Mouse (Mus musculus): ENCODE data around the gene Eno3. TPM values are rescaled to one million over a fixed set of nuclear protein-coding genes. Genes with fewer than 3 reads are reported as not detected.

The Eno3 gene
- total RNA-seq, 2 experiments from 2014 or later = 7.0 to 9.0 TPM

DNA sequence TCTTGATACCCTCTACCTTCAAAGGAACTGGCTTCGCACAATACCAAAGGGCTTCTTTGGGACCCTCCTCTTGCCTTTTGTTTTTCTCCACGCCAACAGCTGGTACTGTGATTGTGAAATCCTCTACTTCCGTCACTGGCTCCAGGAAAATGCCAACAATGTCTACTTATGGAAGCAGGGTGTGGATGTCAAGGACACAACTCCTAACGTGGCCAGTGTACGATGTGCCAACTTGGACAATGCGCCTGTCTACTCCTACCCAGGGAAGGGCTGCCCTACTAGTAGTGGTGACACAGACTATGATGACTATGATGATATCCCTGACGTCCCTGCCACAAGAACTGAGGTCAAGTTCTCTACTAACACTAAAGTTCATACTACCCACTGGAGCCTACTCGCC is 17.0 kb upstream of the Eno3 start:
- DNase-seq (ENCODE audit: low spot score in 2 of 2) = no peak
- intact Hi-C loops (cut with DNase I) = loop anchor here (10.0 kb wide), 1 partner anchor 405 kb away; the partner anchor contains the start of genes 0610010K14Rik, Gm21988 and Rnasek

DNA sequence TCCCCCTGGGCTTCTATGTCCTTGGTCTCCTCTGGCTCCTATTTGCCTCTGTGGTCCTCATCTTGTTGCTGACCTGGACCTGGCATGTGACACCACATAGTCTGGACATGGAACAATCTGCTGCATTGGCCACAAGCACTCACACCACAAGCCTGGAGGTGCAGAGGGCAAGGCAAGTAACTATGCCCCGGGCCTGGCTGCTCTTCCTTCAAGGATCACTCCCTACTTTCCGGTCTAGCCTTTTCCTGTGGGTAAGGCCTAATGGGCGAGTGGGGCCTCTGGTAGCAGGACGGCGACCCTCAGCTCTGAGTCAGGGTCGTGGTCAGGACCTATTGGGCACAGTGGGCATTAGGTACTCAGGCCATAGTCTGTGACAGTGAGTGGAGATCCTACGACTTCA is 15.8 kb upstream of the Eno3 start:
- intact Hi-C loops (cut with DNase I) = loop anchor here (10.0 kb wide), 1 partner anchor 406 kb away; the partner anchor contains the start of genes 0610010K14Rik, Gm21988 and Rnasek
- DNase-seq (ENCODE audit: low spot score in 2 of 2) = no peak

GRCm38 (mm10) chr11:70643051-70643450 is 14.0 kb upstream of the Eno3 start:
- intact Hi-C loops (cut with DNase I) = loop anchor here (10.0 kb wide), 1 partner anchor 408 kb away; the partner anchor contains the start of genes 0610010K14Rik, Gm21988 and Rnasek
- no peak for DNase-seq (ENCODE audit: low spot score in 2 of 2)

- intact Hi-C loops (cut with DNase I) = loop anchor here (10.0 kb wide), 1 partner anchor 410 kb away; the partner anchor contains the start of genes 0610010K14Rik, Gm21988 and Rnasek
- DNase-seq (ENCODE audit: low spot score in 2 of 2) = no peak
Measured at GRCm38 (mm10) chr11:70644564-70645103, 12.4 kb upstream of the Eno3 start.

DNA sequence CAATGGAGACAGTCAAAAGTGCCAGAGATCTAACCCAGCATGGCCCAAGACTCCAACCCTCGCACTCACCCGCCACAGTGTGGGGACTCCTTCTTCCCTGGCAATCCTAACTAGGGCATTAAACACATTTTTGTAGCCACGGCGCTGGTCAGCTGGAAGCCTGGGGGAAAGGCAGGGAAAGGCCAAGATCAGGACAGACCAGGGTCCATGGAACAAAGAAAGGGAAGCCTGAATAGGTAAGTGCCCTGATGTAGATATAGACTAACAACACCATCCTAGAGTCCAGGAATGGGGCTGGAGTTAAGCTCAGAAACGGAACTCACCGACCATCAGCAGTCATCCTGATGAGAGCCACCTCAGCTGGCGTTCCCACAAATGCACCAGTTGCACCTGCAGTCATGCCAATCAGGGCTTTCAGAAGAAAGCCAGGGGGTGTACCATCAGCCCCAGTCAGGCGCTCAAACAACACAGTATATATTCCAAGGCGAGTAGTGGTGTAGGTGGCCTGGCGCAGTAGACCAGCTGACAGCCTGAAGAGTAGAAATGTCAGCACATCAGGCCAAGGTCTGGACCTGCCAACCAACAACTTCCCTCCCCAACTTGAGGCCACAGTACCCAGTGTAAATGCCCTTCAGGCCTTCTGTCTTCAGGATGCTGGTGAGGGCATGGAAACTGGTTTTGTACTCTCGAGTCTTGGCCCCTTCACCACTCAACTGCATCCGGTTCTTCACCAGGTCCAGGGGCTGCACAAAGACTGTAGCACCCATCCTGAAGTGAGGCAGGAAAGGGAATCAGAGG is 11.3 kb upstream of the Eno3 start:
- DNase-seq (ENCODE audit: low spot score in 2 of 2) = no peak
- intact Hi-C loops (cut with DNase I) = loop anchor here (10.0 kb wide), 1 partner anchor 411 kb away; the partner anchor contains the start of genes 0610010K14Rik, Gm21988 and Rnasek

DNA sequence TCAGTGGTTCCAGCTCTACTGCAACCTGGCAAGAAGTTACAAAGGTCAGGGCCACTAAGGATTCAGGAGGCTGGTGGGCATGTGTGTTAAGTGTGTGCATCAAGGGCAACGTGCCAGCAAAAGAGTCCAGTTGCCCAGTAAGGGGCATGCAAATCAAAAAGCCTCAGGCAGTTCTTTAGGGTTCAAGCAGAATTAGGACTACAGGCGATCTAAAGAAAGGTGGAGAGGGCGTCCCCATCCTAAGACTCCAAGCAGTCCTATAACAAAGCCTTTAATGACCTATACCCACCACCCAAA is 10.8 kb upstream of the Eno3 start:
- intact Hi-C loops (cut with DNase I) = loop anchor here (10.0 kb wide), 1 partner anchor 411 kb away; the partner anchor contains the start of genes 0610010K14Rik, Gm21988 and Rnasek
- DNase-seq (ENCODE audit: low spot score in 2 of 2) = no peak

GRCm38 (mm10) chr11:70646691-70647650 is 10.0 kb upstream of the Eno3 start, which contains the start of the genes Rnf167 and Slc25a11:
TSS of gene Rnf167 (plus strand) at chr11:70647235.
TSS of gene Slc25a11 (minus strand) at chr11:70647479.
- intact Hi-C loops (cut with DNase I) = loop anchor here (10.0 kb wide), 1 partner anchor 412 kb away; the partner anchor contains the start of genes 0610010K14Rik, Gm21988 and Rnasek
- DNase-seq (ENCODE audit: low spot score in 2 of 2) = peak; percentile 95 to 99

GRCm38 (mm10) chr11:70647716-70648420 is 9.1 kb upstream of the Eno3 start:
- intact Hi-C loops (cut with DNase I) = loop anchor here (10.0 kb wide), 1 partner anchor 413 kb away; the partner anchor contains the start of genes 0610010K14Rik, Gm21988 and Rnasek
- no peak for DNase-seq (ENCODE audit: low spot score in 2 of 2)

- intact Hi-C loops (cut with DNase I) = loop anchor here (10.0 kb wide), 1 partner anchor 414 kb away; the partner anchor contains the start of genes 0610010K14Rik, Gm21988 and Rnasek
Measured at GRCm38 (mm10) chr11:70648512-70648911, 8.5 kb upstream of the Eno3 start.

GRCm38 (mm10) chr11:70649185-70649734 is 7.7 kb upstream of the Eno3 start:
- intact Hi-C loops (cut with DNase I) = loop anchor here (10.0 kb wide), 1 partner anchor 414 kb away; the partner anchor contains the start of genes 0610010K14Rik, Gm21988 and Rnasek

More at GRCm38 (mm10) chr11:70648512-70648911, 8.5 kb upstream of the Eno3 start:
- DNase-seq (ENCODE audit: low spot score in 2 of 2) = no peak

GRCm38 (mm10) chr11:70650322-70651175 is 6.5 kb upstream of the Eno3 start:
- intact Hi-C loops (cut with DNase I) = no loop called here
- DNase-seq (ENCODE audit: low spot score in 2 of 2) = no peak

More at GRCm38 (mm10) chr11:70649185-70649734, 7.7 kb upstream of the Eno3 start:
- DNase-seq (ENCODE audit: low spot score in 2 of 2) = no peak

GRCm38 (mm10) chr11:70651391-70651790 is 5.6 kb upstream of the Eno3 start:
- no peak for DNase-seq (ENCODE audit: low spot score in 2 of 2)
- intact Hi-C loops (cut with DNase I) = no loop called here

GRCm38 (mm10) chr11:70652029-70652883 is 4.7 kb upstream of the Eno3 start:
- intact Hi-C loops (cut with DNase I) = no loop called here
- DNase-seq (ENCODE audit: low spot score in 2 of 2) = no peak

DNA sequence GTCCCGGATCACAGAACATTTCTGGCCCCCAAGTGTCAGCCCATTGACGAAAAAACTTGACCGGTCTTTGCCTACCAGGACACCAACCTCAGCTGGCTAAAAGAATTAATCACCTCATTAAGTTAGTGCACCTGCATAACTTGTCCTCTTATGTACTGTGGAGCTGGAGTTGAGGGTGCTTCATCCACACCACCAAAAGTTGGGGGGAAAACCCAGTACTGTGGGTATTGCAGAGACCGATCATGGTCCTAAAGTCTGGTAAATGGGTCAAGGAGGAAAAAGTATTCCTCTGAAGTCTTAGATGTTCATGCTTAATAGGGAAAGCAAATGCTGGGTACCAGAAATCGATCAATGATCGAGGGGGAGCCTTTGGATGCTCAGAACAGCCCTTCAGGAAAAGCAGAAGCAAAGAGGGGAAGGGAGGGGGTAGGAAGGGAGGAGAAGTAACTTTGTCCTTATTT is 4.1 kb upstream of the Eno3 start:
- DNase-seq (ENCODE audit: low spot score in 2 of 2) = no peak
- intact Hi-C loops (cut with DNase I) = no loop called here

- DNase-seq (ENCODE audit: low spot score in 2 of 2) = peak in 1 of 2 experiments; percentile 58
Measured at GRCm38 (mm10) chr11:70653345-70654197, 3.4 kb upstream of the Eno3 start.

More at GRCm38 (mm10) chr11:70653345-70654197, 3.4 kb upstream of the Eno3 start:
- intact Hi-C loops (cut with DNase I) = loop anchor here (1.0 to 2.0 kb wide), 2 partner anchors 15 to 35 kb away; partner anchors contain the start of genes Camta2 and Spag7
